Mouse (Mus musculus): ENCODE measurements at regions not wholly inside any gene's neighbourhood (a gene's known extent, or its start where the extent isn't known, plus 50 kb on each side); places are given as distances from the start of the nearest gene placed in this dataset.
"Not testable (repeated sequence)": the region's sequence is repeated elsewhere in the genome, so short reads cannot be mapped to it uniquely, and the experiment has no call there.

DNA sequence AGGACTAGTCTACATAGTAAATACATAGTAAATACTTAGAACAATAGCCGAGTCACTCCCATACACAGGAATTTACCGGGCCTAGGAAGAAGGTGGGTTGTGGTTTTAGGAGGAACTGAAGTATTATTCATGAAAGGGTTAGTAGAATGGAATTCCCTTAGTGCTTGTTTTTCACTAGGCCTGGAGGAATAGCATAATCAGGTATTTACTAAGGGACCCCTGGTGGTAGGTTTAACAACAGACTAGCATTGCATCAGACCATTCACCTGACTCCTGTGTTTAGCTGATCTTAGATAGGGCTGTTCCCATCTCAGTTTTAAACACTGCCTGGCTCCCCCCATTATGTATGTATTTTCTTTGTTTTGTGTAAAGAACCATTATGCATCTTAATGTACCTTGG is 339.0 kb downstream of the Dync2h1 start:
- DNase-seq (ENCODE audit: low read depth, low spot score), result not testable (repeated sequence)

DNA sequence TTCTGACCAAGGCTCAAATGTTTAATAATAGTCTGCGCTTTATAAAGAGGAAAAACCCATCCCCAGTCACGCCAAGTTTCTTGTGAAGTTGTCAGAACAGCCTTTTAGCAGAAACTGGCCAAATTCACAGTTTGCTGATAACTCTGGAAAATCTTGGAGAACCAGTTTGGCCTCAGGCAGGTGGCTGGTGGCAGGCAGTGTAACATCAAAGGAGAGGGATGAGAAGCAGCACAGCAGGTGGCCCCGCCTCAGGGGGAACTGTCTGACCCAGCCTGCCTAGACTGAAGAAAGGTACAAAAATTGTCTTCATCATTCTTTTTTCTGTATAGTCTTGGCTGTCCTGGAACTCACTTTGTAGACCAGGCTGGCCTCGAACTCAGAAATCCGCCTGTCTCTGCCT is 349.3 kb downstream of the Dync2h1 start:
- DNase-seq (ENCODE audit: low read depth, low spot score), result not testable (repeated sequence)

DNA sequence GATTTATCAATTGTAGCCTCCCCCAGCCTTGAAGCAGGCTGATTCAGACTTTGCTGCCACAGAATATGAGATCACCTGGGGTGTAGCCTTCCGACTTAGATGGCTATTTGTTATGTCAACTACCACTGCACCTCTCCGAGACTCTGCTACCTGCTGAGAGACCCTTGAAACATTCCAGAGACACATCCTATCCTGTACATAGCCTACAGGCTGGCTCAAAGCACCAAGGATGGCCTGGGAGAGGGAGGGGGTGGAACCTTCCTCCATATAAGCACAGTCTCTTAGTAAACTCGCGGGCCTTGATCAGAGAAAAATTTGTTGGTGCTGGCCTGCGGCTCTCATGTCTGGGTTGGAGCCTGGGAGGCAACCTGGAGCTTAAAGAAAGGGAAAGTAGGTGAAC is 349.8 kb downstream of the Dync2h1 start:
- no peak for DNase-seq (ENCODE audit: low read depth, low spot score)

DNA sequence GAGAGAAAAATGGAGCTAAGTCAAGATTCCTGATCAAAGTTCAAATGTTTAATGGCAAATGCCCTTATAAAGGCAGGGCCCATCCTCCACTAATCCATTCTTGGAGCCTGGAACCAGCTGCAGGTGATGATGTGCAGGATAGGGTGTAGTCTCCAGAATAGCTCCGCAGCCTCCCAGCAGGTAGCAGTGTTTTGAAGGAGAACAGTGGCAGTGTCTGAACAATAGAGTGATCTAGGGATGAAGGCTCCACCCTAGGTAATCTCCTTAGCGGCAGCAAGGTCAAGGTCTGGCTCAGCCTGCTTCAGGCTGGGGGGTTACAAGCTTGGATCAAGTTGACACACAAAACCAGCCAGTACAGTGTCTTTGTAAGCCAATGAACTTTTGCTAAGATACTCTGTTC is 351.4 kb downstream of the Dync2h1 start:
- DNase-seq (ENCODE audit: low read depth, low spot score), result no peak

DNA sequence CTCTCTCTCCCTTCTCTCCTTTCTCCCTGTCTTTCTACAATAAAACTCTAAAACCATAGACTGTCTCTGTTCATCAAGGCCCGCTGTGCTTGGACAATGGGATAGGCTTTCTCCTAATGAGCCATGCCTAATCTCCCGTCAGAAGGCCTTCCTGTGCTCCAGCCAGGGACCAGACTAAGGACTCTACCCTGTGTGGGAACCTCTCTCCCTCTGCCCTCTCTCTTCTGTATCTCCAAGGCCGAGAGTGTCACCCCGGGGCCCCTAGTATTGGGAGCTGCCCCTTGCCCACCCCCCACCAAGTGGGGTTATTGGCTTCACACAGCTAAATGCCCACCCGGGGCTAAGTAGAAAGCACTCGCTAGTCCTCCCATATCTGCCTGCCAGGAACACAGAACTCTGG is 352.6 kb downstream of the Dync2h1 start:
- not testable (repeated sequence) for DNase-seq (ENCODE audit: low read depth, low spot score)

DNA sequence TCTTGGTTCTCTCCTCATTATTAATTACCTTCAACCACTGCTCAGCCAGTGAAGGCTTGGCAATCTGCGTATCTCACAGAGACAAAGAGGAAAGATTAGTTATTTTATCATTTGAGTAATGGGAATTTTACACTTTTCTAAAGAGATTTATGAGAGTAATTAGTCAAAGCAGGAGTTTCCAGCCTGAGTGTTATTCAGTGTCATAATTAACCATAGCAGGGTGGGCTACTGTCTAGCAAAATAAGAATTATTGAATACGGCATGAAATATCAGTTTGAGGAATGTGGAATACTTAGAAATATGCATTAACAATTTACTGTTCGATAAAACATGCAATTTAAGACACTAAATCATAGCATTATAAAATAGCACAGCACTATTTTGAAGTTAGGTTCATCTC is 357.7 kb downstream of the Dync2h1 start:
- DNase-seq (ENCODE audit: low read depth, low spot score), result no peak

DNA sequence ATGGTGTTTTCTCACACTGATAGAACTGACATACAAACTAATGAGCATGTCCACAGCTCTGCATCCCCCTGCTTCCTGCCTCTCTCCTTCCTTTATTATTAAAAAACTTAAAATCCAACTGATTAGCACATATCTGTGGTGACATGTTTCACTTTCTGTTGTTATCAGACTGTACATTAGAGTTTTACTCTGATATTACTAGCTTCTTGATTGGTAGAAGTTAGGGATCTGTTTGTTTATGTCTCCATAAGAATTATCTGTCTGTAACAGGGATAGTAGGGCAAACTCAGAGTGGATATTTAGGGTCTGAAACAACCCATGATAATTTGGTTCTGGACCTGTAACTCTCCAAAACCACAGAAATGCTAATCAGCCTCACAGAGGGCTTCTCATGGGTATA is 358.6 kb downstream of the Dync2h1 start:
- no peak for DNase-seq (ENCODE audit: low read depth, low spot score)

DNA sequence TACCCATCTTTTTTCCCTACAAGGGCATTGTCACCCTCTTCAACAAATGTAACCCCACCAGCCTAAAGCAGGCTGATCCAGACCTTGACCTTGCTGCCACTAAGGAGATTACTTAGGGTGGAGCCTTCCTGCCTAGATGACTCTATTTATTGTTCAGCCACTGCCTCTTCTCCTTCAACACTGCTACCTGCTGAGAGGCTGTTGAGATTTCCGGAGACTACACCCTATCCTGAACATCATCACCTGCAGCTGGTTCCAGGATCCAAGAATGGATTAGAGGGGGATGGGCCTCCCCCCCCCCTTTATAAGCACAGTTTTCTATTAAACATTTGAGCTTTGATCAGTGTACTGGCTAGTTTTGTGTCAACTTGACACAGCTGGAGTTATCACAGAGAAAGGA is 360.3 kb downstream of the Dync2h1 start:
- DNase-seq (ENCODE audit: low read depth, low spot score), result not testable (repeated sequence)

DNA sequence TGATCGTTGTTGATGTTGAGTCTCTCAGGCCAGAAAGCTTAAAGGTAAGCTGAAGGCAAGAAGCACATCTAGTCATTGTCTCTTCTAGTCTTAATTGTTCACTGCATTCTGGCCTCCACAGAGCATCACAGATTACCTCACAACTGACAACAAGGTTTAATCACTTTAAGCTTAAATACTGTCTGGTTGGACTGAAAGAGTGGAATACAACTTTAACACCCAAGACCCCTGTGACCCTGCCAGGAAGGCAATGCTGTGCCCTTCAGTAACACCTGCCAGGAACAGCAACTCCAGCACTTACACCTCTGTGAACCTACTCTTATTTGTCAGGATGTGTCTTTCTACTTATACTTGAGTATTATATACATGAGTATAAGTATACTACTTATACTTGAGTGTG is 360.7 kb downstream of the Dync2h1 start:
- DNase-seq (ENCODE audit: low read depth, low spot score), result no peak

DNA sequence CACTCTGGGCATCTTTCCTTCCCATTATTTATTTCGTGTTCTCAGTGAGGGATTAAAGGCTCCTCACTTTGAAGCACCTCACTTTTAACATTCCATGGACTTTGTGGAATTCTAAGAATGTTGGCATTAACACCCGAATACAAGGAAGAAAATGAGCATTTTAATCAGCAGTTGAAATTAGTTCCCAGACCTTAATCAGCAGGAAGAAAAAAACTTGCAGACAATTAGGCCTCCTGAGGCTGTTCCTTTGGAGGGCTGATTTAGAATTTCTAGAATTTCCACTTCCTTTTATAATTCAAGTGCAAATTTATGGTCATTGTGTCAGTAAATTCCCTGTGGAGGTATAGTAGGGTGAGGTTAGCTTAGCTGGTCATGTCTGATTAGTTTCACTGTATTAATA is 407.6 kb downstream of the Dync2h1 start:
- no peak for DNase-seq (ENCODE audit: low read depth, low spot score)

DNA sequence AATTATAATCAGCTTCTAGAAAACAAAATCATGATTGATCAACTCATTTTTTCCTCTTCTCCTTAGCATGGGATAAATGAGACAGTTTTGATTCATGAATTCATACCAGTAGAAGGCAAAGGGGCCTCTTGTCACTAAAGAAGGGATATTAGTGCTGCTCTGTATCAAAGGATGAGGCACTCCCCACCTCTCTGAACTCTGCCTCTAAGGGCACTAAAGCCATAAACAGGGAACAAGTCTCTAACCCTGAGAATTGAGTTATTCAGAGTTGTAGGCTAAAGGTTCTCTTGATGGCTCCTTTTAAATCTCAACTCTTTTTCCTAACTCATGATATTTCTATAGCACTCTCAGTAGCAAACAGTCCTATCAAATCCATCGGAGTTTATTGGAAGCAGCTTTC is 442.8 kb downstream of the Dync2h1 start:
- DNase-seq (ENCODE audit: low read depth, low spot score), result no peak

DNA sequence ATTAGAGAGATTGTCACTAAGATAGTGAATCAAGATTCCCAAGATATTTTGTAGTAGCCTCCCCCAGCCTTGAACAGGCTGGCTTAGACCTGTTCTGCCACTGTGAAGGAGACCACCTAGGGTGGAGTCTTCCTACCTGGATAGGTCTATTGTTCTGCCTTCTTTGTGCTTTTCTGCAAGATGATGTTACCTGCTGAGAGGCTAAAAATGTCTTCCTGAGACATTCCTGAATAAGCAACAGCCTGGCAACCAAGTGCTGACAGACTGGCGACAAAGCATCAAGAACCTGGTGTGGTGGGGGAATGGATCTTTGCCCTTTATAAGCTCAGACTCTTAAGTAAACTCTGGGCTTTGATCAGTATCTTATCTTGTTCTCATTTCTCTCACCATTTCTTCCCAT is 447.8 kb downstream of the Dync2h1 start:
- no peak for DNase-seq (ENCODE audit: low read depth, low spot score)

DNA sequence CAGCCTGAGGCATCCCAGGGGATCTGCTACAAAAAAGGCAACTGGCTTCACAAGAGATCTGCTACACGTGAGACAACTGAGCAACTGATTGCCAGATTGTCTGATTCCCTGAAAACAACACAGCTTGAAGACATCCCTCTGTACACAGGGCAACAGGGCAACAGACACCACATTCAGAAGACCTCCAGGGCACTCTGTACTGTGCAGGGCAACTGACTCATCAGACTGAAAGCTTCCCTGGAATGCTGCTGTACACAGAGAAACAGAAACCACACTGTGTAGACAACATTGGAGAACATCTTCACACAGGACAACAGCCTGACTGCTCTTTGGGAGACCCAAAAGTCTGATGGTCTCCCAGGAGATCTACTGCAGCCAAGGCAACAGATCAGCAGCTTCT is 456.8 kb upstream of the Ddi1 start:
- DNase-seq (ENCODE audit: low read depth, low spot score), result no peak

DNA sequence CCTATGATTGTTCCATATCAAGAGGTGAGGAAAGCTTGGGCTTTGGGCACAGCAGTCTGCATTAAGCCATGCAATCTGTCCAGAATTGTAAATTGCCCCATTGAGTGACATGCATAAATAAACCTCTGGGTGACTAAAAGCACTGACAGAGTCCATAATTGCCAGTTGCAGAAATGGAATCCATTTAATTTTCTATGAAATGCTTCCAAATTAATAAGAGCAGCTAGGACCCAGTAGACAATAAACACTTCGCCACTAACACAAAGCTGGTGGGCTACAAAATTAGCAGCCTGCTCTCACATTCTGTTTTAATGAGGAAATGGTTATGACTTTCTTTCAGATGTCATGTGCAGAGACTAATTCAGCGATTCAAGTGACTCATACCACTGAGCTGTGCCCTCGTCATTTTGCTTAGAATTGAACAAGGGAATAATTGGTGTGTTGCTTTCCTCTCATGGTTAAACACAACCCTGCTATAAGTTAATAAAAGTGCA is 407.6 kb upstream of the Ddi1 start:
- no peak for DNase-seq (ENCODE audit: low read depth, low spot score)

DNA sequence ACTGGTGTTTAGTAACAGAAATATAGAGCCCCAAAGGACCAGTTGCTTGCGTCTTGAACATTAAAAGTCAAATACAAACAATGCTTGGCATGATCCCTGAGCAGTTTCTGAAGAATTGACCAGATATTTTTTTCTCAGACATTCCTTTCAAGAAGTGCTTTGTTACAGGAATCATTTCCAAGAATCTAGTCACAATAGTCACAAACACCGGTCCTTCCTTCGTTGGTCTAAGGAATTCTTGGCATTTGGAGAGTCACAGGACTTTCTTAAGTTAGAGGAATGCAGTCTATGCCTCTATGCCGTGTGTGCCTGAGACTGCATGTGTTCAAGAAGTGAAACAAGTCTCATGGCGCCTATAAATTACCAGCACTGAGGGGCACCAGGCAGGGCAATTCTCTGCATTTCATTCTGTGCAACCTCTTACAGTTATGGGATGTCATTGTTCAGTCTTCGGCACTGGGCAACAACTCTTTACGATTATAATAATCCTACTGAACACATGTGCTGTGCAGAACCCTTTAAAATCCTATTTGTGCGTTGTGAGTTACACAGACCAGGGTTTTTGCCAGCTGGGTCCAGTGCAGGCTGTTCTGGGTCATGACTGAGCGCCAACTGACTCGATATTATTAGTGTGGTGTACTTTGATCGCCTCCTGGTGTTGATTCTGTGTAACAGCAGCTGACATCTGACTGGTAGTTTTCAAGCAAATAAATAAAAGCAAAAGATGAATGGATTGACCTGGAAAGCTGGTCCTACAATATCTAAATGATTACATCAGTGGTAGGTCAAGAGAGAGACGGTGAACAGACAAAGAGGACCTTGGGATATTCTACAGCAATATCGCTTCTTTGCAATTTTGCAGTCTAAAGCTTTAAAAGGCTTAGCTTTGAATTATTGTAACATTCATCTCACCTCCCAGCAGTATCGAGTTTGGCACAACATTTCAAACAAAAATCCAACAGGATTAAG is 398.6 kb upstream of the Ddi1 start:
- DNase-seq (ENCODE audit: low read depth, low spot score), result peak; percentile 74

DNA sequence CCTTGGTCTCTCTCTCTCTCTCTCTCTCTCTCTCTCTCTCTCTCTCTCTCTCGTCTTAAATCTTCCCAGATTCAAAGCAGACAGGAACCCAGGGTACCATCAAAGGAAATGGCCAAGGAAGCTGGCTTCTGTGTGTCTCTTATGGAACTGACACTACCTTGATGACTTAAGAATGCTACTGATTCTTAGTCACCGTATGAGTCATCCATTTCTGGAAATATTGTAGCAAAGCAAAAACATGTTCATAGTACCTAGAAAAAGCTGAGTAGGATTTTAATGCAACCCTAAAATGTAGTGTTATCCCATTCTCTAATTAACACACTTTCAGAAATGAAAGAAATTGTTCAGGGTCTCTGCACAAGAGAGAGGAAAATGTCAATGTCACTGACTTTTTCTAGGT is 396.0 kb upstream of the Ddi1 start:
- DNase-seq (ENCODE audit: low read depth, low spot score), result no peak

DNA sequence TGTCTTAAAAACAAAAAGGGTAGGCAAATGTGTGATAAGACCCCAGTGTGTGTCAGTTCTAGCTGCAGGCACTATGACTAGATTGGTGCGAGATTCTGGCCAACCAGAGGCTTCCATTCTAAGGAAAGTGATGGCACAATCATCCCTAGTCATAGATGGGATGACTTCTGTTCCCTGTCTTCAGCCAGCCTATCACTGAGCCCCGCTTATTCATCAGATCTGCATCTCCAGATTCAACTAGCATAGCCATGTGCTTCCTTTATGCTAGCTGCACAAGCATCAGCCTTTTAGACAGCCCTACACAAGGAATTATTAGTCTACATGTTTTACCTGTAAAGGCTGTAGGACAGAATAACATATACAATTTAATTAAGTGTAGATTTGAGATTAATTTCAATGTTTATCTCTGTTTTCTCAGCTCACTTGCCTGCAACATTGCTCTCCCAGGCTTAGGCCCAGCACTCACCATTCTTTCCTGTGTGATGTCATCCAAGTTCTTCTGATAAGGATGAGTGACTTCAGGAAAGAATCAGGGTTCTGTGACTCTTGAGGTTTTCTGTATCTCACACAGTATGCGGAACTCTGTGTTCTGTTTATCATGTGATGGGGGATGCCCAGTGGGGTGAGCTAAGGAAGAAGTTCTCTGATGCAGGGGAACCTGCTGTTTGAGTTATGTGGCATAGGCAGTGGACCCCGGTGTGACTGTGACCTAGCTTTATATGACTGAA is 382.8 kb upstream of the Ddi1 start:
- no peak for DNase-seq (ENCODE audit: low read depth, low spot score)

DNA sequence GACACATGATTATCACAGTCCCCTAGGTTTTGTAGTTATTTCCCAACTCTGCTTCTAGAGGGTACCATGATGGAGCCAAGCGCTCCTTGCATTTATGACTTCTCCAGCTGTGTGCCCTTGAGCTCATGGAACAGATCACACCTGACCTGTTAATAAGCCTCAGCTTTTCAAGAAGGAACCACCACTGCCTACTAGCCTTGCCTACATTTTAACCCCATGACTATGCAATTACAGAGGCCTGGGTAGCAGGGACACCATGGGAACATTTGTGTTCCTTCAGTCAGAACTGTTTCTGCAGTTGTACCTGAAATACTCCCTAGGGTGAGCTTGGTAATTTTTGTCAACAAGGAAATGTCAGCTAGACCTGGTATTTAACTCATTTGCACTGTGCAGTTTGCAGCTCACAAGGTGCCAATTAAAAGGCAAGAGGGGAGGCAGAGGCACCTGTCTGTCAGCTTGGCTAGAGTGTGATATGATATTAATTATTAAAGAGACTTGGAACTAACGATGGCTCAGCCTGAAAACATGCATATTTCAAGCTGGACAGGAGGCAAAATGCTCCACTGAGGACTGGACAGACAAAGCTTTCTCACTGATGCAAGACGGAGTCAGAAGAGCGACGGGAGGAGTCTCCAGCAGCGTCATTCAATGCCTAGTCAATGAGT is 382.1 kb upstream of the Ddi1 start:
- DNase-seq (ENCODE audit: low read depth, low spot score), result no peak

DNA sequence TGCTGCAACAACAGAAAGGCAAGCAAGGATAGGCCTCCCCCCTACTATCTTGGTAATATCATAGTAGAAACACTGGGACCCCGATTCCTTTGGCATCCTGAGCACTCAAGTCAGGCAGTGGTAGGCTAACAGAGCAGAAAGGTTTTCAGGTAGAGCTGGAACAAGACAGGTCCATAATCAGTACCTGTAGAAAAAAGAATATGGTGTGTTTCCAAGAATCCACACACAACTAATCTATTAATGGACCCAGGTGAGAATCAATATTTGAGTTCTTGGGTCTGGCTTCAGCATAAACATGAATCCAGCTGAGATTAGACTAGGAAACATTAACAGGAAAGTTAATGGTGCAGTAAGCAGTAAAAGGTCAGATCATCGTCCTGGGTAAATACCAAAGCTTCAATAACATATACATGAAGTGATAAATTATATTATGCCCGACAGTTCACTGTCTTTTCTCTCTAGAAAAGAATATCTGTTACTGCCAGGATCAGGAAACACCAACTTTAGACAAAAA is 376.2 kb upstream of the Ddi1 start:
- no peak for DNase-seq (ENCODE audit: low read depth, low spot score)

DNA sequence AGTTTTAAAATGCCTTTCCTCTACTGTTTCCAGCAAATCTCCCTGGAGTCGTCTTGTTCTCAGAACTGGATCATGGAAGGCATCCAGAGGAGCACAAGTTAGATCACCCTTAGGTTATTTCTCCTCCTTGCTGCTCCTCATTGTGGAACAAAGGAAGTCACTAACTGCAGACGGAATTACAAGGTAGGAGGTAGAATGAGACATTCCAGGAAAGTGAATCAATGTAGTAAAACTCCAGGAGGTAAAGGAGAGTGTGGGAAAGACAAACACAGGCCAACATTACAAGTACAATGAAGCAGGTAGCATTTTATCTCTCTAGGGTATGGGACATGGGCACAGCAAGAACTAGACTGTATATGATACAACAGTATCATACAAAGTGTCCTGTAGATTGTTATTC is 375.7 kb upstream of the Ddi1 start:
- no peak for DNase-seq (ENCODE audit: low read depth, low spot score)

DNA sequence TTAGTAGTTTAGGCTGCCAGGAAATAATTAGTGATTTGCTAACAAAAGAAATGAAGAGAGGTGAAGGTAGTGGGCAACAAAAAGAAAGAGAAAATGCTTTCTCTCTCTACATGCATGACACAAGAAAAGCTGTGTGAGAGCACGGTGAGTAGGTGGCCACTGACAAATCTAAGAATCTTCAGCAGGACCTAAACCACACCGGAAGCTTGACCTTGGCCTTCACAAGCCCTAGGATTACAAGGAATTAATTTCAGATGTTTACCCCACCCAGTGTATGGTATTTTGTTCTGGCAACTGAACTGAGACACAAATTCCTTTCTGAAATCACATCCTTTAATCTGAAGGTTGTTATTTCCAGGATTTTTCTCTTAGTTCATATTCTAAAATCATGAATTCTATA is 347.5 kb upstream of the Ddi1 start:
- no peak for DNase-seq (ENCODE audit: low read depth, low spot score)

DNA sequence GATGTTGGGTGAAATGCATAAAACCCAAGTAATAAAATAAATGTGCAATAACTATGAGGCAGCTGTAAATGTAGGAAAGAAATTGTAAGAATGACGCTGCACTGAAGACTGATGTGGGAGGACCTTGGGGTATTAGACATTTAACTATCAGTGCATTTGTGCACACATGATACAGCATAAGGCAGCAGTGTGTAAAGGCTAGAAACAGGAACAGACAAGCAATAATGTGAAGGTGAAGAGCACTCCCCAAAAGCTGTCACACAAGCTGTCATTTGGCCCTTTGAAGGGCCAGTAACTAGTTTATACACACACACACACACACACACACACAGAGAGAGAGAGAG is 339.6 kb upstream of the Ddi1 start:
- DNase-seq (ENCODE audit: low read depth, low spot score), result no peak
